Mouse (Mus musculus) stomach, embryonic 16.5 days (tissue): Measurements from ENCODE around the gene Msantd2. TPM values are rescaled to one million over a fixed set of nuclear protein-coding genes. Genes with fewer than 3 reads are reported as not detected.

ENCODE experiments used
- ATAC-seq: fragments of 200-750 bp; cut with Nextera tagmentation; 2 replicates; pipeline ENCODE4 v1.8.0; 2017; ENCODE audit warnings: moderate number of reproducible peaks, moderate TSS enrichment; ENCODE audit not compliant: insufficient read depth, low FRiP score
- H3K27ac ChIP-seq: fragments of 300-500 bp; sonication (generic); 2 replicates; pipeline ENCODE4 v1.5.1; 2014; ENCODE audit warnings: low read length
- H3K27me3 ChIP-seq: fragments of 300-500 bp; sonication (generic); 2 replicates; pipeline ENCODE4 v1.6.1; 2014; ENCODE audit warnings: low read length, control low read depth, mixed read lengths; ENCODE audit not compliant: control insufficient read depth, insufficient read depth
- H3K36me3 ChIP-seq: fragments of 300-500 bp; sonication (generic); 2 replicates; pipeline ENCODE4 v1.6.1; 2014; ENCODE audit warnings: low read length; ENCODE audit not compliant: control insufficient read depth, insufficient read depth
- H3K4me1 ChIP-seq: fragments of 300-500 bp; sonication (generic); 2 replicates; pipeline ENCODE4 v1.6.1; 2014; ENCODE audit warnings: low read length, control low read depth, mixed read lengths; ENCODE audit not compliant: control insufficient read depth, insufficient read depth
- H3K4me2 ChIP-seq: fragments of 300-500 bp; sonication (generic); 2 replicates; pipeline ENCODE4 v1.6.1; 2014; ENCODE audit warnings: low read depth, low read length, mixed read lengths
- H3K4me3 ChIP-seq: fragments of 300-500 bp; sonication (generic); replicated peaks from 2 replicates; pipeline ENCODE4 v1.5.1; 2014; ENCODE audit warnings: mild to moderate bottlenecking, low read length
- H3K9ac ChIP-seq: fragments of 300-500 bp; sonication (generic); 2 replicates; pipeline ENCODE4 v1.6.1; 2014; ENCODE audit warnings: low read length
- H3K9me3 ChIP-seq: fragments of 300-500 bp; sonication (generic); replicated peaks from 2 replicates; pipeline ENCODE4 v1.6.1; 2016; ENCODE audit warnings: low read length, control low read depth; ENCODE audit not compliant: control insufficient read depth
- WGBS: fragments of 180-500 bp; shearing (Covaris S2); extraction: QIAGEN DNeasy Blood & Tissue Kit; methylation state at CpG from one replicate; pipeline ENCODE4 v1.1.7; 2014; 5-methylcytosine and 5-hydroxymethylcytosine counted together
- polyA plus RNA-seq: library from polyadenylated mRNA; unstranded; fragments of >200 nt; fragmentation: Nextera tagmentation; extraction: Ambion mirVana; gene quantifications from 2 replicates; pipeline ENCODE4 v1.2.1, GENCODE M21; 2015

Gene Msantd2
- polyA plus RNA-seq, 1 experiment from 2014 or later: 16.1 TPM

DNA sequence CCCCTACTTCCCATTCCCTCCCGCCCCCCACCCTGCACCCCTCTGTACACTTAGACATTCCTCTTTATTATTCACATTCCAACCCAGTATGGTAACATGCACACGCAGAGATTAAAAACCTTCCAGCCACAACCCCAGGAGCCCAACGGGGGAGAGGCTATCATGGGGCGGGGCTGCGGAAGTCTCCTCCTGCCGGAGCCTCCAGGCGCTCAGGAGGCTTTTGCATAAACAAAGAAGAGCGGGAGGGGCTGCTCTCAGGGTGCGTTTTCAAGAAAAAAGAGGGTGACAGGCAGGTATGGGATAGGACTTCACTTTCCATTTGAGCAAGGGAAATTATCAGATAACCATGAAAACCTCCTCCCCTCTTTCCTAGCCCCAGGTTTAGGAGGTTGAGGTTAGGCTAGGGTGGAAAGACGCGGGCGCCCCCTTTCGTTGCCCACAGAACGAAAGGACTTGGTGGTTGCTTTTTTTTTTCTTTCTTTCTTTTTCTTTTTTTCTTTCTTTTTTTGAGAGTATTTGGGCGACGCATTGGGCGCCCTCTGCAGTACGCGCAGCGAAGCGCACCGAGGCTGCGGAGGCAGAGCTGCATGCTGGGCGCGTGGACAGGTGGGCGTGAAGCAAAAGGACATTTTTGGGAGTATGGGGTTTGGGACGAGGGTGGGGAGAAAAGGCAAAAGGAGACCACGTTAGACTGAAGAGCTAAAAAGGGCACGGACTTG is 55.5 kb downstream of the Msantd2 start:
- 1% methylated on average over 29 of the region's 29 CpGs for whole genome bisulfite sequencing
- Histone ChIP-seq H3K9me3 (no peaks in the 10 kb centered on the region), H3K36me3 (no peaks in the 10 kb centered on the region), H3K4me1 (peaks cover 4% of the 10 kb centered on the region; the same call in 1 of the 2 replicates), H3K4me2 (peak overlapping the region; percentile 83), H3K27ac (no peak overlapping the region), H3K4me3 (peak overlapping the region; percentile 48), H3K27me3 (peaks cover 11% of the 10 kb centered on the region), H3K9ac (peak overlapping the region; percentile 54)
- peak; percentile 79 for ATAC-seq

- peak overlapping the region; percentile 83 for H3K4me2 ChIP-seq
- H3K27ac ChIP-seq: no peak overlapping the region
- H3K4me3 ChIP-seq: peak overlapping the region; percentile 48
- ATAC-seq: 0 out of 2 replicates have a peak, but pooled peaks have one; percentile 41
- H3K4me1 ChIP-seq: peaks cover 4% of the 10 kb centered on the region; the same call in 1 of the 2 replicates
- peaks cover 17% of the 10 kb centered on the region for H3K27me3 ChIP-seq
- H3K9ac ChIP-seq: peak overlapping the region; percentile 54
- H3K36me3 ChIP-seq: no peaks in the 10 kb centered on the region
- no peaks in the 10 kb centered on the region for H3K9me3 ChIP-seq
- 19% methylated on average over 17 of the region's 17 CpGs for WGBS
Observed at GRCm38 (mm10) chr9:37545166-37545610, 56.1 kb downstream of the Msantd2 start.

- WGBS: 28% methylated on average over 27 of the region's 27 CpGs
- H3K27ac ChIP-seq: no peak overlapping the region
- H3K4me1 ChIP-seq: peaks cover 4% of the 10 kb centered on the region; the same call in 1 of the 2 replicates
- no peaks in the 10 kb centered on the region for H3K36me3 ChIP-seq
- ATAC-seq: no peak
- no peak overlapping the region for H3K4me2 ChIP-seq
- H3K27me3 ChIP-seq: peaks cover 23% of the 10 kb centered on the region
- H3K9ac ChIP-seq: no peak overlapping the region
- H3K4me3 ChIP-seq: no peak overlapping the region
- H3K9me3 ChIP-seq: no peaks in the 10 kb centered on the region
Observed at GRCm38 (mm10) chr9:37545847-37546452, 56.8 kb downstream of the Msantd2 start.

GRCm38 (mm10) chr9:37546889-37547288 is 57.8 kb downstream of the Msantd2 start:
- 80% methylated on average over 1 of the region's 1 CpGs for WGBS
- Histone ChIP-seq H3K27me3 (peaks cover 30% of the 10 kb centered on the region), H3K36me3 (no peaks in the 10 kb centered on the region), H3K4me3 (no peak overlapping the region), H3K9ac (no peak overlapping the region), H3K27ac (no peak overlapping the region), H3K4me2 (no peak overlapping the region), H3K4me1 (peaks cover 9% of the 10 kb centered on the region; the same call in 1 of the 2 replicates), H3K9me3 (no peaks in the 10 kb centered on the region)
- ATAC-seq: no peak

GRCm38 (mm10) chr9:37550435-37550834 is 61.3 kb downstream of the Msantd2 start:
- Histone ChIP-seq H3K27ac (no peak overlapping the region), H3K9ac (no peak overlapping the region), H3K4me1 (peaks cover 14% of the 10 kb centered on the region; the same call in 1 of the 2 replicates), H3K9me3 (no peaks in the 10 kb centered on the region), H3K4me2 (no peak overlapping the region), H3K27me3 (peaks cover 31% of the 10 kb centered on the region), H3K4me3 (no peak overlapping the region), H3K36me3 (no peaks in the 10 kb centered on the region)
- no peak for ATAC-seq
- 45% methylated on average over 1 of the region's 1 CpGs for WGBS

GRCm38 (mm10) chr9:37551751-37552531 is 62.8 kb downstream of the Msantd2 start:
- no peak for ATAC-seq
- no peak overlapping the region for H3K27ac ChIP-seq
- peaks cover 14% of the 10 kb centered on the region; the same call in 1 of the 2 replicates for H3K4me1 ChIP-seq
- no peaks in the 10 kb centered on the region for H3K9me3 ChIP-seq
- peak overlapping the region; percentile 57 for H3K9ac ChIP-seq
- H3K36me3 ChIP-seq: no peaks in the 10 kb centered on the region
- WGBS: 3% methylated on average over 23 of the region's 23 CpGs
- H3K4me3 ChIP-seq: peak overlapping the region; percentile 46
- H3K27me3 ChIP-seq: peaks cover 23% of the 10 kb centered on the region
- peak overlapping the region; percentile 92 for H3K4me2 ChIP-seq

DNA sequence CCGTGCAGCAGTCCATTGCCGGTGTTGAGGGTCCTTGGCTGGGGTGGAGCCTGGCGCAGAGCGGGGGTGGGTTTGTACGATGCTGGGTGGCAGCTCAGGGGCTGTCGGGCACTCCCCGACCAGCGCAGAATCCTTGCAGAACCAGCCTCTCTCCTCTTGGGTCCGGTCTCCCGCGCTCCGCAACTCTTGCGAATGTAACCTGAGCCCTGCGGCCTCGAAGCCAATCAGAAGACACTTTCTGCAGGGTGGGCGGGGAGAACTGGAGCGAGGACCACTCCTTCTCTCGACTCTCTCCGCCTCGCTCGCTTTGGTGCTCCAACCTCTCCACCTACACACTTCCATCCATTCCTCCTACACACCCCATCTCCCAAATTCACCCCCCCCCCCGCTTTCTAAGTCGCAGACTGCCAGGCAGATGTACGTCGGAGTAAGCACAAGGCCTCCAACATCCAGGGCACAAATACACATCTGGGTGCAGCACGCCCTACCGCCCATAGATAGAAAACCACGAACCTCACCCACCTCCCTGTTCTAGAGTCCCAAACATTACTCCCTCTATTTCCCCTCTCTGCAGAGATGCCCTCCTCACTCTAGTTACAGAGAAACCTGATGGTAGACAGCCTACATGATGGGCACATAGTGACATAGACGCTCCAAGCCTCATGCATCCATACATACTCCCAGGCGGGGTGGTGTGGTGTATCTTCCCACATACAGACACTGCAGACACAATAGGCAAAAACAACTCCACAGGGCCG is 63.6 kb downstream of the Msantd2 start, which contains the start of gene Nrgn:
TSS of gene Nrgn (minus strand) at position 369 of the 758 bp plus-strand sequence.
- no peaks in the 10 kb centered on the region for H3K9me3 ChIP-seq
- WGBS: 4% methylated on average over 31 of the region's 31 CpGs
- peak within 1 kb of the TSS; percentile 57 for H3K9ac ChIP-seq

GRCm38 (mm10) chr9:37554279-37554678 is 65.2 kb downstream of the Msantd2 start:
- Histone ChIP-seq H3K36me3 (no peaks in the 10 kb centered on the region), H3K4me1 (peaks cover 14% of the 10 kb centered on the region; the same call in 1 of the 2 replicates), H3K9ac (no peak overlapping the region), H3K4me2 (no peak overlapping the region), H3K9me3 (no peaks in the 10 kb centered on the region), H3K27me3 (peaks cover 23% of the 10 kb centered on the region), H3K4me3 (no peak overlapping the region), H3K27ac (no peak overlapping the region)
- ATAC-seq: no peak
- WGBS: 85% methylated on average over 1 of the region's 1 CpGs

More for the DNA sequence above, 63.6 kb downstream of the Msantd2 start, which contains the start of gene Nrgn:
- H3K4me2 ChIP-seq: peak within 1 kb of the TSS; percentile 92
- no peaks in the 10 kb centered on the region for H3K36me3 ChIP-seq
- peak within 1 kb of the TSS; percentile 46 for H3K4me3 ChIP-seq
- ATAC-seq: peak; percentile 95
- H3K27me3 ChIP-seq: peaks cover 23% of the 10 kb centered on the region
- H3K4me1 ChIP-seq: peaks cover 14% of the 10 kb centered on the region; the same call in 1 of the 2 replicates
- H3K27ac ChIP-seq: no peak within 1 kb of the TSS
